Mouse (Mus musculus): ENCODE data around the gene Dgcr2. TPM values are rescaled to one million over a fixed set of nuclear protein-coding genes. Genes with fewer than 3 reads are reported as not detected.
A peak's percentile ranks its signal among the peaks of the same experiment; 100 is the strongest.

Gene Dgcr2
- 99.8 and 127 TPM in 2 replicates for polyA plus RNA-seq (2012; rRNA removed)

DNA sequence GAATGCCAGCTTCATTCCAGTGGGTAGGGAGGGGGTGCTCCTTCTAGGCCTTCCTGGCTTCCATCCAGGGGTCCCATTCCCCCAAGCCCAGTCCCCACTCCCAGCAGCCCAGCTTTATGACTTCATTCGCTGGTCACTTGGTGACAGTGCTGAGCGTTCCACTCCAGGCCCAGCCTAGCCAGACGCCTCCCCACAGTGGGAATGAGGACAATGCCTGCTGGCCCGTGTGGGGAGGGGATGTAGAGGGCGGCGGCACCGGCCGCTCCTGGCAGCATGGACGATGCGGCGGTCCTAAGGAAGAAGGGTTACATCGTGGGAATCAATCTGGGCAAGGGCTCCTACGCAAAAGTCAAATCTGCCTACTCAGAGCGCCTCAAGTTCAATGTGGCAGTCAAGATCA is at the start of gene Dgcr2, which contains the start of gene Tssk2:
Dgcr2 (minus strand) TSS at position 101 of the 400 bp plus-strand sequence.
Tssk2 (plus strand) TSS at position 176 of the 400 bp plus-strand sequence.
- no peak for DNase-seq
- TF ChIP-seq POLR2A (IDR thresholded peaks at IDR 0.05; ENCODE audit: low read depth, low read length) (no peak), CTCF (conservative IDR thresholded peaks at IDR 0.05; ENCODE audit: insufficient read depth, insufficient read length, low read depth, low read length) (no peak)
- Histone ChIP-seq H3K4me3 (ENCODE audit: insufficient read depth, low read depth, low read length) (no peak within 1 kb of the TSS), H3K36me3 (ENCODE audit: control insufficient read depth, insufficient read depth, low read length) (peaks cover 2% of the 10 kb centered on the region), H3K4me1 (ENCODE audit: control insufficient read depth, insufficient read depth, low read length) (no peaks in the 10 kb centered on the region; the same call in 1 of the 2 replicates), H3K27ac (ENCODE audit: insufficient read depth, low read depth, low read length) (no peak within 1 kb of the TSS), H3K27me3 (replicated peaks; ENCODE audit: control insufficient read depth, insufficient read depth, low read length) (no peaks in the 10 kb centered on the region)
- 91% methylated on average over 14 of the region's 14 CpGs for WGBS

- TF ChIP-seq POLR2A (IDR thresholded peaks at IDR 0.05; ENCODE audit: low read depth, low read length), result no peak
- TF ChIP-seq CTCF (conservative IDR thresholded peaks at IDR 0.05; ENCODE audit: insufficient read depth, insufficient read length, low read depth, low read length), result no peak
- Histone ChIP-seq H3K27ac (ENCODE audit: insufficient read depth, low read depth, low read length) (no peak overlapping the region; the same call in 1 of the 2 replicates), H3K4me1 (ENCODE audit: control insufficient read depth, insufficient read depth, low read length) (peaks cover 4% of the 10 kb centered on the region; the same call in 1 of the 2 replicates), H3K4me3 (ENCODE audit: insufficient read depth, low read depth, low read length) (0 out of 2 replicates have a peak overlapping the region, but pooled peaks have one; percentile 5), H3K36me3 (ENCODE audit: control insufficient read depth, insufficient read depth, low read length) (no peaks in the 10 kb centered on the region), H3K27me3 (replicated peaks; ENCODE audit: control insufficient read depth, insufficient read depth, low read length) (no peaks in the 10 kb centered on the region)
- peak; percentile 50 for DNase-seq
- WGBS, result 19% methylated on average over 7 of the region's 7 CpGs
Measured at GRCm38 (mm10) chr16:17945081-17945831, 46.9 kb upstream of the Dgcr2 start.

GRCm38 (mm10) chr16:17943466-17943865 is 45.1 kb upstream of the Dgcr2 start:
- no peak overlapping the region for H3K4me3 ChIP-seq (ENCODE audit: insufficient read depth, low read depth, low read length)
- no peaks in the 10 kb centered on the region for H3K36me3 ChIP-seq (ENCODE audit: control insufficient read depth, insufficient read depth, low read length)
- peaks cover 4% of the 10 kb centered on the region; the same call in 1 of the 2 replicates for H3K4me1 ChIP-seq (ENCODE audit: control insufficient read depth, insufficient read depth, low read length)
- no peak for TF ChIP-seq CTCF (conservative IDR thresholded peaks at IDR 0.05; ENCODE audit: insufficient read depth, insufficient read length, low read depth, low read length)
- TF ChIP-seq POLR2A (IDR thresholded peaks at IDR 0.05; ENCODE audit: low read depth, low read length), result no peak
- H3K27ac ChIP-seq (ENCODE audit: insufficient read depth, low read depth, low read length), result no peak overlapping the region
- no peak for DNase-seq
- WGBS, result 77% methylated on average over 8 of the region's 8 CpGs
- no peaks in the 10 kb centered on the region for H3K27me3 ChIP-seq (replicated peaks; ENCODE audit: control insufficient read depth, insufficient read depth, low read length)

GRCm38 (mm10) chr16:17939255-17939751 is 40.9 kb upstream of the Dgcr2 start:
- no peak for DNase-seq
- Histone ChIP-seq H3K4me1 (ENCODE audit: control insufficient read depth, insufficient read depth, low read length) (no peaks in the 10 kb centered on the region), H3K27me3 (replicated peaks; ENCODE audit: control insufficient read depth, insufficient read depth, low read length) (no peaks in the 10 kb centered on the region), H3K36me3 (ENCODE audit: control insufficient read depth, insufficient read depth, low read length) (no peaks in the 10 kb centered on the region), H3K27ac (ENCODE audit: insufficient read depth, low read depth, low read length) (no peak overlapping the region), H3K4me3 (ENCODE audit: insufficient read depth, low read depth, low read length) (no peak overlapping the region)
- 36% methylated on average over 9 of the region's 9 CpGs for WGBS
- TF ChIP-seq CTCF (conservative IDR thresholded peaks at IDR 0.05; ENCODE audit: insufficient read depth, insufficient read length, low read depth, low read length), result no peak
- TF ChIP-seq POLR2A (IDR thresholded peaks at IDR 0.05; ENCODE audit: low read depth, low read length), result no peak

DNA sequence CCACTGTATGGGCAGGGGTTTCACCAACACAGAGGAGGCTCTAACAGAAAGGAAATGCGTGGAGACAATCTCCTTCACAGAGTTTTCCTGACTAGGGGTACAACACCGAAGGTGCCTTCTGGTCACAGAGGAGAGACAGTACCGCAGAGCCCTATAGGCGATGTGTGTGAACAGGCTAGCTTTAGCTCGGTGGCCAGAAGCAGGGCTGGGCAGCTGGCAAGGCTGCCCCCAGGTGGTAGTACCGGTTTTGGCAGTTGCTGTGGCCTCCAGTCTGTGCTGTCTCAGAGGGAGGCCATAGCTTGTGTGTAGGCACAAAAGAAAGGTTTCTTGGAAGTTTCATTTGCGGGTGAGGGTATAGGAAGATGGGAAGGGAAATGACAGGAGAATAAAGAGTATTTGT is 40.5 kb upstream of the Dgcr2 start:
- TF ChIP-seq CTCF (conservative IDR thresholded peaks at IDR 0.05; ENCODE audit: insufficient read depth, insufficient read length, low read depth, low read length) (peak; percentile 91), POLR2A (IDR thresholded peaks at IDR 0.05; ENCODE audit: low read depth, low read length) (no peak)
- WGBS, result 9% methylated on average over 7 of the region's 7 CpGs
- H3K4me1 ChIP-seq (ENCODE audit: control insufficient read depth, insufficient read depth, low read length), result no peaks in the 10 kb centered on the region
- H3K27me3 ChIP-seq (replicated peaks; ENCODE audit: control insufficient read depth, insufficient read depth, low read length), result no peaks in the 10 kb centered on the region
- no peak overlapping the region for H3K27ac ChIP-seq (ENCODE audit: insufficient read depth, low read depth, low read length)
- no peak overlapping the region for H3K4me3 ChIP-seq (ENCODE audit: insufficient read depth, low read depth, low read length)
- H3K36me3 ChIP-seq (ENCODE audit: control insufficient read depth, insufficient read depth, low read length), result no peaks in the 10 kb centered on the region
- DNase-seq, result peak; percentile 80

GRCm38 (mm10) chr16:17938187-17938586 is 39.8 kb upstream of the Dgcr2 start:
- no peaks in the 10 kb centered on the region for H3K4me1 ChIP-seq (ENCODE audit: control insufficient read depth, insufficient read depth, low read length)
- H3K27me3 ChIP-seq (replicated peaks; ENCODE audit: control insufficient read depth, insufficient read depth, low read length), result no peaks in the 10 kb centered on the region
- WGBS, result 74% methylated on average over 7 of the region's 7 CpGs
- no peak overlapping the region for H3K4me3 ChIP-seq (ENCODE audit: insufficient read depth, low read depth, low read length)
- no peak overlapping the region for H3K27ac ChIP-seq (ENCODE audit: insufficient read depth, low read depth, low read length)
- no peak for DNase-seq
- no peaks in the 10 kb centered on the region for H3K36me3 ChIP-seq (ENCODE audit: control insufficient read depth, insufficient read depth, low read length)
- TF ChIP-seq CTCF (conservative IDR thresholded peaks at IDR 0.05; ENCODE audit: insufficient read depth, insufficient read length, low read depth, low read length) (no peak), POLR2A (IDR thresholded peaks at IDR 0.05; ENCODE audit: low read depth, low read length) (no peak)

- H3K4me3 ChIP-seq (ENCODE audit: insufficient read depth, low read depth, low read length), result no peak overlapping the region
- DNase-seq, result no peak
- no peak overlapping the region for H3K27ac ChIP-seq (ENCODE audit: insufficient read depth, low read depth, low read length)
- TF ChIP-seq POLR2A (IDR thresholded peaks at IDR 0.05; ENCODE audit: low read depth, low read length), result no peak
- TF ChIP-seq CTCF (conservative IDR thresholded peaks at IDR 0.05; ENCODE audit: insufficient read depth, insufficient read length, low read depth, low read length), result no peak
- no peaks in the 10 kb centered on the region for H3K4me1 ChIP-seq (ENCODE audit: control insufficient read depth, insufficient read depth, low read length)
- H3K27me3 ChIP-seq (replicated peaks; ENCODE audit: control insufficient read depth, insufficient read depth, low read length), result no peaks in the 10 kb centered on the region
- H3K36me3 ChIP-seq (ENCODE audit: control insufficient read depth, insufficient read depth, low read length), result no peaks in the 10 kb centered on the region
- 86% methylated on average over 10 of the region's 10 CpGs for WGBS
Measured at GRCm38 (mm10) chr16:17936776-17937175, 38.4 kb upstream of the Dgcr2 start.
